Mouse (Mus musculus): ENCODE results near the gene Fam160a1. TPM values are rescaled to one million over a fixed set of nuclear protein-coding genes. Genes with fewer than 3 reads are reported as not detected.

Fam160a1 gene
- polyA plus RNA-seq, 1 experiment from 2014 or later, result 0.42 TPM

DNA sequence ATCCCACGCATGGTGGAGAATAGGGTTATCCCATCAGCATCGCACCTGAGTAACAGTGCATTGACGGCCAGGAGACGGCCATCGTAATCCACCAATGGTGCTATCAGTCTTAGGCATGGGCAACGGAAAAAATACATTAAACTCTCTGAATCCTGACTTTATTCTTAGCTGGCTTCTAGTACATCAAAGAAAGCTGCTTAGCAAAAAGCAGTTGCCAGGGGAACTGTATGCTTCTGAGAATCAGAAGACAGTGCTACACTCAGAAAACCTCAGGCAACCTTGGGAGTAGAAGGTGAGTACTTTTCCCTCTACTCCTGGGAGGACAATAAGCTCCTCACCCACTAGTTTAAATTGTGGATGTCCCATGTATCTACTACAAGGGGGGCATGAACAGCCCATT lies 149.4 kb downstream of the Fam160a1 start:
- Histone ChIP-seq H3K36me3 (ENCODE audit: control insufficient read depth, insufficient read depth) (no peaks in the 10 kb centered on the region), H3K27me3 (ENCODE audit: control insufficient read depth, insufficient read depth, low read depth, low read length) (no peaks in the 10 kb centered on the region), H3K27ac (ENCODE audit: low read length) (no peak overlapping the region), H3K4me2 (ENCODE audit: low read depth, low read length) (no peak overlapping the region), H3K9ac (ENCODE audit: low read depth, low read length) (no peak overlapping the region), H3K4me3 (ENCODE audit: low read depth, low read length) (no peak overlapping the region), H3K4me1 (ENCODE audit: control insufficient read depth, low read depth, low read length) (no peaks in the 10 kb centered on the region), H3K9me3 (replicated peaks; ENCODE audit: control insufficient read depth, low read length) (no peaks in the 10 kb centered on the region)
- ATAC-seq (ENCODE audit: low read depth), result no peak
- WGBS (ENCODE audit: insufficient replicate concordance), result 79% methylated on average over 6 of the region's 6 CpGs

DNA sequence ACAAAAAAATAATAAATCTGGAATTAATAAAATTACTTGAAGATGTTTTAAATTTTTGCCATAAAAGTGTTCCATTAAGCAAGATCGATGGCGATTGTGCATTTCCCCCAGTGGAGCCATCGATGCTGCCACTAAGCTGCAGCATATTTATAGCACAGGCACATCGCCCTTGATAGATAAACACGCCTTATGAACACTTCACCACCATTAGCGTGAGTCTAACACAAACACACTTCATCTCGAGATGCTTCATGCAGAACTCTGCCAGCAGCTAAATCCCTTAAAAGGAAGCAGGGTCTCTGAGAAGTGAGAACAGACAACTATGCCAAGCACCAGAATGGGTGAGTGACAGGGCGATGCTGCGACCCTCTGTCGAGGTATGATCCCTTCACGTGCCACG lies 150.4 kb downstream of the Fam160a1 start:
- H3K4me3 ChIP-seq (ENCODE audit: low read depth, low read length), result no peak overlapping the region
- H3K4me1 ChIP-seq (ENCODE audit: control insufficient read depth, low read depth, low read length), result no peaks in the 10 kb centered on the region
- WGBS (ENCODE audit: insufficient replicate concordance), result 64% methylated on average over 12 of the region's 12 CpGs
- no peak overlapping the region for H3K27ac ChIP-seq (ENCODE audit: low read length)
- H3K36me3 ChIP-seq (ENCODE audit: control insufficient read depth, insufficient read depth), result no peaks in the 10 kb centered on the region
- H3K9me3 ChIP-seq (replicated peaks; ENCODE audit: control insufficient read depth, low read length), result no peaks in the 10 kb centered on the region
- no peaks in the 10 kb centered on the region for H3K27me3 ChIP-seq (ENCODE audit: control insufficient read depth, insufficient read depth, low read depth, low read length)
- no peak for ATAC-seq (ENCODE audit: low read depth)
- H3K4me2 ChIP-seq (ENCODE audit: low read depth, low read length), result no peak overlapping the region
- no peak overlapping the region for H3K9ac ChIP-seq (ENCODE audit: low read depth, low read length)

DNA sequence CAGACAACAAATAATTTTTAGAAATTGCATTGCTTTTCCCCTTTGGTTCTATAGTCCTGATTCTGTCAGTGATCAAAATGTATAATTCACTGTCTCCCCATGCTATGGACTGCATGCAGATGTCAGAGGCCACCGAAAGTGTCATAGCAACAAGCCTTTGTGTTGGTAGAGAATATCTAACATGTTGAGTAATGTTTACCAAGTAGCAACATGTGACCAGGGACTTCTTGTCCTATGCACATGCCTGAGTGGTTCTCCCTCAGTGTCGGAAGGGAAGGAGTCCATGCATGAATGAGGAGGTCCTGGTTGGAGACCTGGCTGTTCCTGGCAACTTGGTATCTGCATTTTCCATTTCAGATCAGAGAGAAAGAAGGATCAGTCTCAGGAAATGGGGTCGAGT lies 150.9 kb downstream of the Fam160a1 start:
- Histone ChIP-seq H3K36me3 (ENCODE audit: control insufficient read depth, insufficient read depth) (no peaks in the 10 kb centered on the region), H3K4me1 (ENCODE audit: control insufficient read depth, low read depth, low read length) (no peaks in the 10 kb centered on the region), H3K9me3 (replicated peaks; ENCODE audit: control insufficient read depth, low read length) (no peaks in the 10 kb centered on the region), H3K4me3 (ENCODE audit: low read depth, low read length) (no peak overlapping the region), H3K27me3 (ENCODE audit: control insufficient read depth, insufficient read depth, low read depth, low read length) (no peaks in the 10 kb centered on the region), H3K9ac (ENCODE audit: low read depth, low read length) (no peak overlapping the region), H3K4me2 (ENCODE audit: low read depth, low read length) (no peak overlapping the region), H3K27ac (ENCODE audit: low read length) (no peak overlapping the region)
- no peak for ATAC-seq (ENCODE audit: low read depth)
- WGBS (ENCODE audit: insufficient replicate concordance), result 60% methylated on average over 3 of the region's 3 CpGs

DNA sequence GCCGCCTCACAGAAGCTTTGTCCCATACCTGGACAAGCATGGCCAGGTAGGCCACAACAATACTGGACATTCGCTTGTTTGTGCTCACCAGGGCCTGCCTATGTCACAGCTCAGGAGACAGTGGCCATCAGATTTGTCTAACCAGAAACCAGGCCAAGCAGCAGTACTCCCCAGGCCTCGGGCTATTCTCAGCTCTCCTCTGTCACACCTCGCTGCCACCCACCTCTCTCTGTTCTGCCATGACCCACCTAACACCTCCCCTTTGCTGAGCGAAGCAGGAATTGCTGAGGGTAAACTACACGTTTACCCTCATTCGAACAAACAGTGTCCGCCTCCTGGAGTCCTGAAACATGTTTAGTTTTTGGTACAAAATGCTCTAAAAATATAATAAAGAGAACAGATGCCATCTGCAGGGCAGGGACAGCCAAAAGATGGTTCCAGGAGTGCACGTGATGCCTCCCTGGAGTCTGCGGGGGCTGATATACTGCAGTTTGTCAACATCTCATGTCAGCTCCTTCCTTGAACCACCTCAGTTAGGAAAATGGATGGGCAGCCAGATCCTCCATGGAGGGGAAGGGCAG lies 152.4 kb downstream of the Fam160a1 start:
- Histone ChIP-seq H3K9ac (ENCODE audit: low read depth, low read length) (no peak overlapping the region), H3K27ac (ENCODE audit: low read length) (no peak overlapping the region), H3K4me1 (ENCODE audit: control insufficient read depth, low read depth, low read length) (no peaks in the 10 kb centered on the region), H3K4me3 (ENCODE audit: low read depth, low read length) (no peak overlapping the region), H3K36me3 (ENCODE audit: control insufficient read depth, insufficient read depth) (no peaks in the 10 kb centered on the region), H3K27me3 (ENCODE audit: control insufficient read depth, insufficient read depth, low read depth, low read length) (no peaks in the 10 kb centered on the region), H3K4me2 (ENCODE audit: low read depth, low read length) (no peak overlapping the region), H3K9me3 (replicated peaks; ENCODE audit: control insufficient read depth, low read length) (no peaks in the 10 kb centered on the region)
- ATAC-seq (ENCODE audit: low read depth), result no peak
- 67% methylated on average over 10 of the region's 10 CpGs for WGBS (ENCODE audit: insufficient replicate concordance)

DNA sequence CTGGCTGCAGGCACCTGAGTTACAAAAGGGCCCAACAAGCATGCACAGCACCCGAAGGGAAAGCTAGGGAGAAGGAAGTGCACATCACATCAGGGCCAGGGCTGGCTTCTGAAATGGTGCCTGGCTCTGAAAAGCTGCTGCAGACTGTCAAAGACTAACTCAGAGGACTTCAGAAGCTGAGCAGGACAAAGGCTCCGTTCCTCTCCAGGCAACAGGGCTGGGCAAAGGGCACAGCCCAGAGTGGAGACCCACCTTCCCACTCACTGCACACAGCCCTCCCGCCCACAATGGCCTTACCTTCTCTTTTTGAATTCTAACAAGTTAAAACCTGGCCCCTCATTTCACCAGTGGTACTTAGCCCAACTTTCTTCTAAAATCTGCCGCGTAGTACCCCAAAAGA lies 153.3 kb downstream of the Fam160a1 start:
- Histone ChIP-seq H3K9me3 (replicated peaks; ENCODE audit: control insufficient read depth, low read length) (no peaks in the 10 kb centered on the region), H3K4me3 (ENCODE audit: low read depth, low read length) (no peak overlapping the region), H3K27me3 (ENCODE audit: control insufficient read depth, insufficient read depth, low read depth, low read length) (no peaks in the 10 kb centered on the region), H3K4me2 (ENCODE audit: low read depth, low read length) (no peak overlapping the region), H3K36me3 (ENCODE audit: control insufficient read depth, insufficient read depth) (no peaks in the 10 kb centered on the region), H3K4me1 (ENCODE audit: control insufficient read depth, low read depth, low read length) (no peaks in the 10 kb centered on the region), H3K9ac (ENCODE audit: low read depth, low read length) (no peak overlapping the region), H3K27ac (ENCODE audit: low read length) (no peak overlapping the region)
- ATAC-seq (ENCODE audit: low read depth), result no peak
- 68% methylated on average over 5 of the region's 5 CpGs for WGBS (ENCODE audit: insufficient replicate concordance)

DNA sequence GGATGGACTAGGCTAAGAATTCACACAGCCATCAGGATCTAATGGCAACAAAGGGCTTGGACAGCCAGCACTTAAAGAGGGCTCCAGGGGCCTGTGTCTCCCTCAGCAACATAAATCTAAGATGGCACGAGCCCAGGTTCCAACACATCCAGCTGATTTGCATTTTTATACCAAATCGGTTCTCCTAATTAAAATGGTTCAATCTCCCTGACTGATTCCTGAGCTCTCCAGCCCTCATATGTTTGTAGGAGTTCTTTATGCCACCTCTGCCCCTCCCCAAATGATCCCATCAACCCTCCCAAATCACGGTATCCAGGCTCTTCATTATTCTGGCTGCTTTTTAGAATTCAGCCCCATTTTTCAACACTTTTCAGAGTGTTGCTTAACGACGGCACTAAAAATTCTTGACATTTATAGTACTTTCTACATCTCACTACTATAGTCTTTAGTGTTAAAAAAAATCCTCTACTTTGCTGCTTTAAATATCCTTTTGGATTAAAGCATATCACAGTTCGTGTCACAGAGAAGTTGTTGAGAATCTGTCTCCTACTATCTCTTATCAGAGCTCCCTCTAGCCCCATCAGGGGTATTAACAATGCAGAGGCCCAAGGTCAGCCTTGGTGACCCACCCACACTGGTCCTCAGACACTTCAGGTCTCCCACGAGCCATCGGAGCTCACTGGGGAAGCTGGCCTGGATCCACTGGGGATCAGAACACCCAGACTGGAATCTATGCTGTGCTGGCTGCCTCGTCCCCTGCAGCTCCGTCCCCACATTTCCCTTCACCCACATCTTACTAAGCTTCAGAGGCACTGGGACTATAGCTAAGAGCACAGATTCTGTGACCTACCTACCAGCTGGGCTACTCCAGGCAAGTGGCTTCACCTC lies 154.9 kb downstream of the Fam160a1 start:
- Histone ChIP-seq H3K36me3 (ENCODE audit: control insufficient read depth, insufficient read depth) (no peaks in the 10 kb centered on the region), H3K9ac (ENCODE audit: low read depth, low read length) (no peak overlapping the region), H3K4me3 (ENCODE audit: low read depth, low read length) (no peak overlapping the region), H3K27ac (ENCODE audit: low read length) (no peak overlapping the region), H3K4me1 (ENCODE audit: control insufficient read depth, low read depth, low read length) (no peaks in the 10 kb centered on the region), H3K4me2 (ENCODE audit: low read depth, low read length) (no peak overlapping the region), H3K27me3 (ENCODE audit: control insufficient read depth, insufficient read depth, low read depth, low read length) (no peaks in the 10 kb centered on the region), H3K9me3 (replicated peaks; ENCODE audit: control insufficient read depth, low read length) (no peaks in the 10 kb centered on the region)
- no peak for ATAC-seq (ENCODE audit: low read depth)
- WGBS (ENCODE audit: insufficient replicate concordance), result 61% methylated on average over 10 of the region's 10 CpGs

DNA sequence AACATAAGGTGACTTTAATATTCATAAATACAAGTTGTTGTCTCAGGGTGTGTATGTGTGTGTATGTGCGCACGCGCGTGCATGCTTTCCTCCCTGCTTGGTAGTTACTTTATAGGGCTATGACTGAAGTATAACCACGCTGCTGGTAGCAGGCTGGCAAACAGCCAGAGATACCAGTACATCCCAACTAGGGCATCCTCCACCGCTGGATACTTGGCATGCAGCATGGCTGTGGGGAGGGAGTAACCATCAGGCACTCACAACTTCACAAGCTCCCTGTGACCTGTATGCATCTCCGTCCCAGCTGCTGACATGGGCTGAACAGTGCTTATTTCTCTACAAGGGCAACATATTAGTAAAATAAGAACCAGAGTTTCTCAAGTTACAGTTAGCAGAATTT lies 157.4 kb downstream of the Fam160a1 start:
- 74% methylated on average over 7 of the region's 7 CpGs for WGBS (ENCODE audit: insufficient replicate concordance)
- Histone ChIP-seq H3K36me3 (ENCODE audit: control insufficient read depth, insufficient read depth) (no peaks in the 10 kb centered on the region), H3K9me3 (replicated peaks; ENCODE audit: control insufficient read depth, low read length) (no peaks in the 10 kb centered on the region), H3K27me3 (ENCODE audit: control insufficient read depth, insufficient read depth, low read depth, low read length) (no peaks in the 10 kb centered on the region), H3K27ac (ENCODE audit: low read length) (no peak overlapping the region), H3K4me2 (ENCODE audit: low read depth, low read length) (no peak overlapping the region), H3K4me1 (ENCODE audit: control insufficient read depth, low read depth, low read length) (no peaks in the 10 kb centered on the region), H3K9ac (ENCODE audit: low read depth, low read length) (no peak overlapping the region), H3K4me3 (ENCODE audit: low read depth, low read length) (no peak overlapping the region)
- no peak for ATAC-seq (ENCODE audit: low read depth)

DNA sequence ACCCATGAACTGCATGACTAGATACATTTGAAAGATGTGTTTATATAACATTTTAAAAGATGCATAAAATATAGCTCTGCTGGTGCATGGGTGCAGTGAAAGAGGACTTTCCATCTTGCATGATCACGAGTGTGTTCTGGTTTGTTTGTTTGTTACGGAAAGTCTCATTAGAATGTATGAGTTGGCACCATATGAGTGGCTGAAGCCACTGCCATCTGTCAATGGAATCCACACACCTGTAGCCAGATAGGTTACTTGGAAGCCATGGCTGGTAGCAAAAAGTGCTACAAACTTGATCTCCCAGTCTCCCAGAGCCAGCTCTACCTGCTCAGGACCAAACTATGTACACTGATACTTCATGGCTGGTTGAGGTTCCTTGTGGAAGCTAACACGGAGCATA lies 161.6 kb downstream of the Fam160a1 start:
- no peak for ATAC-seq (ENCODE audit: low read depth)
- Histone ChIP-seq H3K9ac (ENCODE audit: low read depth, low read length) (no peak overlapping the region), H3K4me2 (ENCODE audit: low read depth, low read length) (no peak overlapping the region), H3K9me3 (replicated peaks; ENCODE audit: control insufficient read depth, low read length) (no peaks in the 10 kb centered on the region), H3K27me3 (ENCODE audit: control insufficient read depth, insufficient read depth, low read depth, low read length) (no peaks in the 10 kb centered on the region), H3K4me1 (ENCODE audit: control insufficient read depth, low read depth, low read length) (no peaks in the 10 kb centered on the region), H3K27ac (ENCODE audit: low read length) (no peak overlapping the region), H3K4me3 (ENCODE audit: low read depth, low read length) (no peak overlapping the region), H3K36me3 (ENCODE audit: control insufficient read depth, insufficient read depth) (no peaks in the 10 kb centered on the region)
- 78% methylated on average over 3 of the region's 3 CpGs for WGBS (ENCODE audit: insufficient replicate concordance)
